Mouse (Mus musculus): Measurements from ENCODE around the gene Gm30083. TPM values are rescaled to one million over a fixed set of nuclear protein-coding genes. Genes with fewer than 3 reads are reported as not detected.

The Gm30083 gene
- polyA plus RNA-seq, 2 experiments from 2014 or later: not detected

DNA sequence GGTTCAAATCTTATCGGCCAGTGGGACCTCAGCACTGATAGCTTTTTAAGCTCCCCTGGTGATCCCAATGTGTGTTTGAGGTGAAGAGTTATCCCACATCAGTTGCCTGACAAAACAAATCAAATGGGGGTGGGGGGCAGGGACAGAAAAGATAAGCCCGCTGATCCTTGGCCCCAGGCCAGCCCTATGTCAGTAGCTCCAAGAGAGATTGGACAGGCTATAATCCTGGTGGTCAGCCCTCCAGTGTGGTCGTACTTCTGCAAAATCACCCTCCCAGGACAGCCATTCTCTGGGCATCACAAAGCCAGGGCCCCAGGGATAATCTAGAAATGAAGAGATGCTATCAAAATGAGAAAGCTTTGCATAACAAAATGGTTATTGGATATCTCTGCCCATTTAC lies 56.1 kb downstream of the Gm30083 start:
- no peak for ATAC-seq

DNA sequence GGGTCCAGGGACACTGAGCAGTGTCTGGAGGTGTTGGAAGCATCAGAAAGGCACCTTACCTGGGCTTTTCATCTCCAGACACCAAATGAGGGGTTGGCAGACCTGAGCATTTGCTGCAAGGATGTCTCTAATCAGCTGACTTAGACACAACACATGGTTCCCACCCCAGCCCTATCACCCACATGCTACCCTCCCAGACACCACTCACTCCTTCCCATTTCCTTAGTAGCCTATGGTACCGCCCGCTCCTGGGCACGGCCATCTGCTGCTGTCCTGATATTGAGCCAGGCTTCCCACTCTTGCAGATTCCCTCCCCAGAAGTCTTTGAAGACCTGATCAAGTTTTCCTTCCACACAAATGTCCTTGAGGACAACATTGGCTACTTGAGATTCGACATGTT lies 56.8 kb downstream of the Gm30083 start:
- no peak for ATAC-seq

DNA sequence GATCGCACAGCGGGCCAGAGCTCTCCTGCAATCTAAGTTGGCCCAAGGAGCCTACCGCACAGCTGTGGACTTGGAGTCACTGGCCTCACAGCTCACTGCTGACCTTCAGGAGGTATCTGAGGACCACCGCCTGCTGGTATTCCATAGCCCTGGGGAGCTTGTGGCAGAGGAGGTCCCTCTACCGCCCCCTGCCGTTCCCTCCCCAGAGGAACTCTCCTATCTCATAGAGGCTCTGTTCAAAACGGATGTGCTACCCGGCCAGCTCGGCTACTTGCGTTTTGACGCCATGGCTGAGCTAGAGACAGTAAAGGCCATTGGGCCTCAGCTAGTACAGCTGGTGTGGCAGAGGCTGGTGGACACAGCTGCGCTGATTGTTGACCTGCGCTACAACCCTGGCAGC lies 58.9 kb downstream of the Gm30083 start:
- no peak for ATAC-seq

DNA sequence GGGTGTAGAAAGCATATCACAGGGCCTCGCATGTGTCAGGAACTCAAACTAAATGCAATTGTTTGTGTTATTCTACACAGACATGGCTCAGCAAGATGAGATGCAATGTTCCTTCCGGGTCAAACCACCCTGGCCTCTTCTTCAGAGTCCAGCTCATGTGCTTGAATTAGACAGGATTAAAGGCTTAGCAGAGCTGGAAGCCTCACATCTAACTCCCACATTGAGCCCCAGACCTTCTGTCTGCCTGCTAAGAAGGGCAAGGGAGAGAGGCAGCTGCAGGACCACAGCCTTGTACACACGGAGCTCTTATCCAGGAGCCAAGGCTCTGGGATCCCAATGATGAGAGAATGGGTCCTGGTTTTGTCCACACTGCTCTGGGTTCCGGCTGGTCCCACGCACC lies 61.2 kb downstream of the Gm30083 start, which contains the start of gene Rbp3:
Gene Rbp3 (plus strand): TSS at position 243 of the 400 bp plus-strand sequence.
- ATAC-seq: no peak

DNA sequence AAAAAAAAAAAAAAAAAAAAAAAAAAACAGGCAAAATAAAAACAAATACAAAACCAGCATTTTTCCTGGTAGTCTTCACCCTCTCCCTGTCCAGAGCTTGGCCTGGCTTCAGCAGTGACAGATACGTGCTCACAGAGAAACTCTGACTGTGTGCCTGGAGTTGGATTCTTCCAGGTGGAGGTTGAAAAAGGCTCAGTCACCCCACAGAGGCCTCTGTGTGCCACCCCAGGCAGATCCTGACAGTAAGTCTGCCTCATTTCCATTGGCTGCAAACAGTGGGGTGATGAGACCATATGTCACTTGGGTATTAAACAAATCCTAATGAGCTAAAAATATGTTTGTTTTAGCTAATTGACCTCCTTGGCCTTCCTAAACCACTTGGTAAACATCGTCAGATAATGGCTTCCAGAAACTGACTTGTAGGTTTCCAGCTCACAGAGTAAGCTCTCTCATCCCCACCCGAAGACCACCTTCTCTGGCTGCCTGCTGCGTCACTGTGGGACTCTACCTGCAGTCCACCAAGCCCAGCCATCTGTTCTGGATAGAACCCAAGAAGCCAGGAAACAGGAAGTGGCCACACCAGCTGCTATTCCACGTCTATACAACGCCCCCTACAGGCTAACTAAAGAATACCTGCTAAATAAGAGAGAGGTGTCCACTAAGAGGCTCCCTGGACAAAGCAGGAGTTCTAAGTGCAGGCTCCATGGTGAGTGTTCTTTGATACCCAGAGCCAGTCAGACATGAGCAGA lies 62.6 kb downstream of the Gm30083 start:
- no peak for ATAC-seq

DNA sequence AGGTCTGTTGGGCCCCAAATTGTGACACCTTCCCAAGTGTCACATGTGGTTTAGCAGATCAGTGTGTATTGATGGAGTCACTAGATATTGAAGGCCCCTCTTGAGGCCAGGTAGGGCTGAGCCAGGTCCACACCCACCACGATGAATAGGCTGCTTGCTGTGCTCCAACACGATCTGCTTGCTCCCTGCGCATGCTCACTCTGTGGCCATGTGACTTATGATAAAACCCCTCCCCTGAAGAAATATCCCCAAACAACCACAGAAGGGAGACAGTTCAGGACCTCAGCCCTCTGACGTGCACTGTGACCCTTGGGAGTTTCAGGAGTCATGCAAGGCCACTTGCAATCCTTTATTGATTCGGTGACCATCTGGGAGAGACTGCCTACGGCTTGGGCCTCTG lies 68.9 kb downstream of the Gm30083 start:
- ATAC-seq: no peak

DNA sequence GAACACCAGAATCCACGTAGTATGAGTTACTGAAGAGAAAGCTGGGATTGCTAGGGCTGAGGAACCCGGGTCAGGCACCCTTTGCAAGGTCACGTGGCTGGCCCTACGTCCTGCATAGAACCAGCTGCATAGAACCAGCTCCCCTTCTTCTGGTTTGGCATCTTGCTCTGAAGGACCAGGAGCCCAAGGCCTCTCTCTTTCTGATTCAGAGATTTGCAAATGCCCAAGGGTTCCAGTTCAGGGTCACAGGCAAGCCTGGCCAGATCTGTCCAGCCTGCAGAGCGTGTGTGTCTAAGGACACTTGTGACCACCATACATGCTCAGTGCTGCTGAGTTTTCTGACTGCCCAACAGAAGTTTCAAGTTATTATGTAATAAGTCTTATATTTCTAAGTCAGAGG lies 72.8 kb downstream of the Gm30083 start:
- ATAC-seq: no peak

DNA sequence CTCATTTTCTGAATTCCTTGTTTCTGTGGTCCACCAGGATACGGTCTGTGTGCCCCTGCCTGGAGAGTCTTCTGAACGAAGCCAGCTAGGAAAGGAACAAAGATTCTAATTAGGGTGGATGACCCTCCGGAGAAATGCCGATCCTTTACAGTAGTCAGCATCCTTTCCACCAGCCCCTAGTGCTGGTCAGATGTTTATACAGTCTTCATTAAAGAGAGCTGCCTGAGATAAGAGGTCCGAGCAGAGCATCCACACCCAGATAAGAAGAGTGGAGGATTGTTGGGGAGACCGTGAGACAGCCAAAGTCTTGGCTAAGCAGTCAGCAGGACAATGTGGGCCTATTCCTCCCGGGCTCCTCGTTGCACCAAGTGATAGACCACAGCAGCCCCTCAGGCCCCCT lies 74.2 kb downstream of the Gm30083 start, which contains the start of gene Gdf2:
Gene Gdf2 (plus strand): TSS at position 301 of the 400 bp plus-strand sequence.
- ATAC-seq: no peak

DNA sequence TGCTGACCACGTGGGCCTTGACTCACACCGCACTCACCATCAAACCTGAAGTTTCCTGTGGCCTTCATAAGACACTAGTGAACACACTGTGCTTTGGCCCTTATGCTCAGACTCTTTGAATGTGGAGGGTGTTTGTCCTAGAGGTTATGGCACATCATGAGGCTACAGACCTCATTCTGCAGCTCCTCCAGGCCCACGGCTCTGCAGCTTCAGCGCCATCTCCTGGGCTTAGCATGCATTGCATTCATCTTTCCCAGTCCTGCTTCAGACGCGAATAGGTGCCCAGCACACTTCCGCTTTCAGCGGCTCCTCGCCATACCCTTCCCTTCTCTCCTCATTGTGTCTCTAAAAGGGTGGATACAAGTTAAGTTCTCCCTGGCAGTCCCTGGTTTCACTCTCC lies 75.9 kb downstream of the Gm30083 start:
- no peak for ATAC-seq

Other genes with a start within 250 kb of the Gm30083 start
- gene Gdf10, start 91.6 kb downstream of the Gm30083 start, polyA plus RNA-seq (2017; shearing (Covaris generic)): not detected
- gene Gdf2, start 74.1 kb downstream of the Gm30083 start, polyA plus RNA-seq (2017; shearing (Covaris generic)): not detected
- not detected for gene Rbp3, start 61.2 kb downstream of the Gm30083 start, polyA plus RNA-seq (2017; shearing (Covaris generic))
- gene Zfp488, start 36.4 kb downstream of the Gm30083 start, polyA plus RNA-seq (2017; shearing (Covaris generic)): not detected
- not detected for gene Gm5460, start 1.6 kb upstream of the Gm30083 start, polyA plus RNA-seq (2017; shearing (Covaris generic))
- not detected for gene Antxrl, start 37.5 kb upstream of the Gm30083 start, polyA plus RNA-seq (2017; shearing (Covaris generic))
- not detected for gene Anxa8, start 70.8 kb upstream of the Gm30083 start, polyA plus RNA-seq (2017; shearing (Covaris generic))
- not detected for gene A630023A22Rik, start 87.6 kb upstream of the Gm30083 start, polyA plus RNA-seq (2017; shearing (Covaris generic))
- not detected for gene Npy4r, start 137.3 kb upstream of the Gm30083 start, polyA plus RNA-seq (2017; shearing (Covaris generic))
- gene Gprin2, start 186.5 kb upstream of the Gm30083 start, polyA plus RNA-seq (2017; shearing (Covaris generic)): not detected
- under 1 TPM in 1 of 2 experiments, not detected in 1; 0.19 TPM for gene Syt15, start 204.4 kb upstream of the Gm30083 start, polyA plus RNA-seq (2017; shearing (Covaris generic))

Measured in activated CD4-positive, CD25-positive, alpha-beta regulatory T cell, adult 4 months (primary cell).